Mouse (Mus musculus): ENCODE data around the gene Ccdc3. TPM values are rescaled to one million over a fixed set of nuclear protein-coding genes. Genes with fewer than 3 reads are reported as not detected.

The Ccdc3 gene
- total and polyA plus RNA-seq, 2 experiments from 2014 or later, result 8.4 to 18.9 TPM

DNA sequence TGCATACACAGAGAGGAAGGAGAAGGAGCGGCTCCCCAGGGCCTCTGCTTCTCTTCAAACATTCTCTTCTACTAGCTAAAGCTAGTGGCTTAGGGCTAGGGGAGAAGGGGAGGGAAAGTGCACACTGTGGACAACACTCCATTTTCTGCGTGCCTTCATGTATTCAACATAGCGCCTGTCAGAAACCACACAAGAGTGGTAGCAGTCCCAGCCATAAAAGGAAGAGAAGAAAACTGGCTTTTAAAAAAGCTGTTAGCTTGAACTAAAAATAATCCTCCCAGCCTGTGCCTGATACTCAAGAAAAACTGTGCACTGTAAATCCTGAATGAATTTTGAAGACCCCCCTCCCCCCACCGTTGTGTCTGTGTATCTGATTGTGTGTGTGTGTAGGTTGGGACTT lies 33.2 kb downstream of the Ccdc3 start:
- no peaks in the 10 kb centered on the region for H3K27me3 ChIP-seq (ENCODE audit: insufficient read depth, low read length)
- WGBS, result 86% methylated on average over 4 of the region's 4 CpGs
- H3K36me3 ChIP-seq (ENCODE audit: insufficient read depth, low read length), result no peaks in the 10 kb centered on the region
- no peak for TF ChIP-seq CTCF (IDR thresholded peaks at IDR 0.05; ENCODE audit: low read depth)
- H3K4me2 ChIP-seq (ENCODE audit: low read depth, low read length), result no peak overlapping the region
- no peak overlapping the region for H3K9ac ChIP-seq (replicated peaks; ENCODE audit: low read length)
- H3K27ac ChIP-seq, result no peak overlapping the region
- H3K4me3 ChIP-seq (ENCODE audit: low read length), result no peak overlapping the region
- no peaks in the 10 kb centered on the region for H3K9me3 ChIP-seq (ENCODE audit: low read length)
- H3K4me1 ChIP-seq (ENCODE audit: insufficient read depth, low read length), result no peaks in the 10 kb centered on the region
- DNase-seq (ENCODE audit: low spot score) (no peak), ATAC-seq (no peak)

DNA sequence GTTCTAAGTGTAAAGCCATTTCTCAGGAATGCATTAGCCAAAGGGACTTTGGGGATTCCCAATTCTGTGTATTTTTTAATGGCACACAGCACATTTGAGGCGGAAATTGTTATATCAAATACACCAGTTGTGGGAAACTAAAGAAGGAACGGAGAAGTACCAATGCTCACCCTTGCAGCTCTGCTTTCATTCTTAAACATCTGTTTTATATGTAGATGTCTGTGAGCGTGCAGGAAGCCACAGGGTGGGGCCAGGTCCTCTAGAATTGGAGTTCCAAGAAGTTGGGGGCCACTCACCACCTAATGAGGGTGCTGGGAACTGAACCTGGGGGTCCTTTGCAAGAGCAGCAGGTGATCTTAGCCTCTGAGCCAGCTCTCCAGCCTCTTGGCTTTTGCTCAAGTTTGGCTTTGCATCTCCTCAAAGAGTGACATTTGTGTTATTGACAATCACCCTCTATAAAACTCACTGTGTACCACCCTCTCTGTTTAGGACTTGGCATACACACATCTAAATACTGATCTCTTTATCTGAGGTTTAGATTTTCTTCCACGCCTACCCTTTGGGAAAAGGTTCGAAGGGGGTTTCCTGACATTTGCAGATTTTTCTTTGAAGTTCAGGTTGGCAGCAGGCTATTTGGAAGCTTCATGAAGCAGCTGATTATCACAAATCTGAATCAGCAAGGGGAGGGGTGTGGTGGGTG lies 33.9 kb downstream of the Ccdc3 start:
- WGBS, result 81% methylated on average over 5 of the region's 5 CpGs
- ATAC-seq, result no peak
- no peaks in the 10 kb centered on the region for H3K36me3 ChIP-seq (ENCODE audit: insufficient read depth, low read length)
- no peak overlapping the region for H3K4me2 ChIP-seq (ENCODE audit: low read depth, low read length)
- H3K4me1 ChIP-seq (ENCODE audit: insufficient read depth, low read length), result no peaks in the 10 kb centered on the region
- no peaks in the 10 kb centered on the region for H3K27me3 ChIP-seq (ENCODE audit: insufficient read depth, low read length)
- no peaks in the 10 kb centered on the region for H3K9me3 ChIP-seq (ENCODE audit: low read length)
- DNase-seq (ENCODE audit: low spot score), result no peak
- TF ChIP-seq CTCF (IDR thresholded peaks at IDR 0.05; ENCODE audit: low read depth), result no peak
- no peak overlapping the region for H3K4me3 ChIP-seq (ENCODE audit: low read length)
- no peak overlapping the region for H3K9ac ChIP-seq (replicated peaks; ENCODE audit: low read length)
- no peak overlapping the region for H3K27ac ChIP-seq

DNA sequence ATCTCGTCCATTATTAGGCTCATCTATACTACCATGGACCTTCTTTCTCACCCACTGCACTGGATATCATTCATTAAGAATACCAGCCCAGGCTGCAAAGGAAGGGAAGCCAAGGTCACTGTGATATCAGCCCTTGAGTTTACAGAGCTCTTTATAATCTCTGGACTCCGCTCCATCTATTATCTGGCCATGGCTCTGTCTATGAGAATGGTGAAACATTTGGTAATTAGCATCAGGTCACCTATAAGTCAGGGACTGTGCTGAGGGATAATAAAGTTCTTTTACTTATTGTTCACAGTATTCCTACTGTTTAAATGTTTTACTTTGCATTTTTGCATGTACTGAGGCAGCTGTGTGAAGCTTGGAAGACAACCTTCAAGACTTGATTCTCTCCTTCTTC lies 35.2 kb downstream of the Ccdc3 start:
- Histone ChIP-seq H3K27me3 (ENCODE audit: insufficient read depth, low read length) (no peaks in the 10 kb centered on the region), H3K9me3 (ENCODE audit: low read length) (no peaks in the 10 kb centered on the region), H3K36me3 (ENCODE audit: insufficient read depth, low read length) (no peaks in the 10 kb centered on the region), H3K4me1 (ENCODE audit: insufficient read depth, low read length) (no peaks in the 10 kb centered on the region), H3K4me2 (ENCODE audit: low read depth, low read length) (no peak overlapping the region), H3K9ac (replicated peaks; ENCODE audit: low read length) (no peak overlapping the region), H3K27ac (no peak overlapping the region), H3K4me3 (ENCODE audit: low read length) (no peak overlapping the region)
- 93% methylated on average over 2 of the region's 2 CpGs for WGBS
- ATAC-seq (no peak), DNase-seq (ENCODE audit: low spot score) (no peak)
- TF ChIP-seq CTCF (IDR thresholded peaks at IDR 0.05; ENCODE audit: low read depth), result no peak

DNA sequence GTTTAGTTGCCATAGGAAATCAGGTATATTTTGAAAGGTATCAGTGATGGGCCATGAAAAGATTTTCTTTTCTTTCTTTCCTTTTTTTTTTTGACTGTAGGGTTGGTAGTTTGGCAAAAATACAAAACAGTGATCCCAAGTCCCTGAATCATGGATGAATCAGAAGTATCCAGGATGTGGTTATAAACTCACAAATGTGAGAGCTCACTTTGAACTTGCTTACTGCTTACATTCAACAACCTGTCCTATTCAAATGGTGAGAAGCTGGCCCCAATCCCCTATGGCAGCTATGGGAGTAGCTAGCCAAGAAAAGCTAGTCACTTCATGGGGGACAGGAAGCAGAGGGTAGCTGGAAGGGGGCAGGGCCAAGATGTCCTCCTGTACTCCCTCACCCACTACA lies 37.1 kb downstream of the Ccdc3 start:
- Histone ChIP-seq H3K9ac (replicated peaks; ENCODE audit: low read length) (no peak overlapping the region), H3K4me1 (ENCODE audit: insufficient read depth, low read length) (no peaks in the 10 kb centered on the region), H3K27me3 (ENCODE audit: insufficient read depth, low read length) (no peaks in the 10 kb centered on the region), H3K4me3 (ENCODE audit: low read length) (no peak overlapping the region), H3K9me3 (ENCODE audit: low read length) (no peaks in the 10 kb centered on the region), H3K27ac (no peak overlapping the region), H3K4me2 (ENCODE audit: low read depth, low read length) (no peak overlapping the region), H3K36me3 (ENCODE audit: insufficient read depth, low read length) (no peaks in the 10 kb centered on the region)
- no peak for ATAC-seq
- no peak for DNase-seq (ENCODE audit: low spot score)
- no peak for TF ChIP-seq CTCF (IDR thresholded peaks at IDR 0.05; ENCODE audit: low read depth)

DNA sequence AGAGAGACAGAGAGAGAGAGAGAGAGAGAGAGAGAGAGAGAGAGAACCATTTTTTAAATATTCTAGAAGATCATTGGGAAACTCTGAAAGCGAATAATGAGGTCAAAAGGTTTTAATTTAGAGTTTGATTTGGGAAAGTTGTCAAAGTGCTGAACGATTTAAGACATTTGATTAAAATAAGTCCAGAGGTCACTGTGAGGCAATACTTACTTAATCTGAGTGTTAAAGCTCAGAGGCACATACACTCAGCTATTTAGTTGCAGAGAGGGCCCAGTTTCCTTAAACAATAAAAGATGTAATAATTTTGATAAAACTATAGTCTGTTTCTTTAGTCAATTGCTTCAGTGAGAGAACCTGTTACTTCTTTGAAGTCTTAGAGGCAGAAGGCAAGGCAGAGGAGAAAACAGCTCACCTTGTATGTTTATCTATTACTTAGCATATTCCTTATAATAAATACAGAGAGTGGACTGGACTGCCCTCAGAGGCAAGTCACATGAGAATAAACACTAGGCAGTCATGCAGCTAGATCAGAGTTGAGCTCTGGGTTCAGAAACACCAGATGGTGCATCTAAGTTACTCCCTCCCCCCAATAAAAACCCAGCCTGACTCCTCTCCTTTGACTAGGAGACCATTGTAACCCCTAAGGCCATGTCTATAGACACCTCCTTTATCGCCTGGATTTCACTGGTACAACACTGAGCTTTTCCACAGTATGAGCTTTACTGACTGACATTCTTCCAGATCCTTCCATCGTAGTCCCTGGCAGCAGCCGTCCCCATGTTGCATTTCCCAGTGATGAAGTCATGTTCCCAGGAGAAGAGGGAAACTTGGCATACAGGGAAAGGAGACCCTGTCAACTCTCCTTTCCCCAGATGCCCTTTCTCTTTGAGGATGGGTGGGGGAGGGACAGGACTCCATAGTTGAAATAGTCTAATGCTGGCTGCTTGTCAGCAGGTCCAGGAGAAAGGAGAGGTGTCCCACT lies 44.2 kb downstream of the Ccdc3 start:
- TF ChIP-seq CTCF (IDR thresholded peaks at IDR 0.05; ENCODE audit: low read depth), result no peak
- no peak overlapping the region for H3K4me2 ChIP-seq (ENCODE audit: low read depth, low read length)
- no peak overlapping the region for H3K27ac ChIP-seq
- ATAC-seq, result peak; percentile 69
- H3K9me3 ChIP-seq (ENCODE audit: low read length), result no peaks in the 10 kb centered on the region
- DNase-seq (ENCODE audit: low spot score), result peak; percentile 22
- H3K4me1 ChIP-seq (ENCODE audit: insufficient read depth, low read length), result no peaks in the 10 kb centered on the region
- no peaks in the 10 kb centered on the region for H3K27me3 ChIP-seq (ENCODE audit: insufficient read depth, low read length)
- no peak overlapping the region for H3K9ac ChIP-seq (replicated peaks; ENCODE audit: low read length)
- 46% methylated on average over 5 of the region's 5 CpGs for WGBS
- no peak overlapping the region for H3K4me3 ChIP-seq (ENCODE audit: low read length)
- H3K36me3 ChIP-seq (ENCODE audit: insufficient read depth, low read length), result no peaks in the 10 kb centered on the region

DNA sequence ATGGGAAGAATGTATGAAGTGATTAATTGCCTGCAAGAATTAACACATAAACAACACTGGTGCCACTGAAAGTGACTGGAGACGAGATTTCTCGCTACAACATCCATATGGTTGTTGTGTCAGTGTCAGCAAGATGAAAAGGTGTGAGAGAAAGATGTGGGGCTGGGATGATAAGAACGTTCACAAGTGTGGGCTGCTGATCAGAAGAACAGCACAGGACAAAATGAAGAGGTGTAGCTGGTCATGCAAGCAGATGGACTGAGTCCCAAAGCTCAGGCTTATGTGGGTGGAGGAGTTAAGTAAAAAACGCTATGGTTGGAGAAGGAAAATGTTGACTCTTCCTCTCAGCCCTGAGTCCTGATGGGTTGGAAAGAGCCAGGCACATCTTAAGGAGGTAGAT lies 46.6 kb downstream of the Ccdc3 start:
- H3K27me3 ChIP-seq (ENCODE audit: insufficient read depth, low read length), result no peaks in the 10 kb centered on the region
- H3K4me3 ChIP-seq (ENCODE audit: low read length), result no peak overlapping the region
- 85% methylated on average over 4 of the region's 4 CpGs for WGBS

More for the DNA sequence above, 46.6 kb downstream of the Ccdc3 start:
- Histone ChIP-seq H3K4me2 (ENCODE audit: low read depth, low read length) (no peak overlapping the region), H3K9ac (replicated peaks; ENCODE audit: low read length) (no peak overlapping the region), H3K9me3 (ENCODE audit: low read length) (no peaks in the 10 kb centered on the region), H3K36me3 (ENCODE audit: insufficient read depth, low read length) (no peaks in the 10 kb centered on the region), H3K4me1 (ENCODE audit: insufficient read depth, low read length) (no peaks in the 10 kb centered on the region), H3K27ac (no peak overlapping the region)
- ATAC-seq, result no peak
- no peak for TF ChIP-seq CTCF (IDR thresholded peaks at IDR 0.05; ENCODE audit: low read depth)
- DNase-seq (ENCODE audit: low spot score), result no peak

All from hindbrain, postnatal 0 days (tissue).